Mouse (Mus musculus) embryonic fibroblast, embryonic 13.5 days (primary cell): ENCODE results near the gene Emilin1.

Experiments
- CTCF ChIP-seq: IDR thresholded peaks from 2 replicates; pipeline ENCODE4 v1.5.1; 2011; ENCODE audit warnings: mild to moderate bottlenecking, control low read depth, low read length, moderate library complexity, borderline replicate concordance; ENCODE audit not compliant: insufficient read depth
- POLR2A ChIP-seq: IDR thresholded peaks from 2 replicates; pipeline ENCODE4 v1.6.1; 2011; ENCODE audit warnings: low read depth, mild to moderate bottlenecking, control low read depth, low read length, moderate library complexity

DNA sequence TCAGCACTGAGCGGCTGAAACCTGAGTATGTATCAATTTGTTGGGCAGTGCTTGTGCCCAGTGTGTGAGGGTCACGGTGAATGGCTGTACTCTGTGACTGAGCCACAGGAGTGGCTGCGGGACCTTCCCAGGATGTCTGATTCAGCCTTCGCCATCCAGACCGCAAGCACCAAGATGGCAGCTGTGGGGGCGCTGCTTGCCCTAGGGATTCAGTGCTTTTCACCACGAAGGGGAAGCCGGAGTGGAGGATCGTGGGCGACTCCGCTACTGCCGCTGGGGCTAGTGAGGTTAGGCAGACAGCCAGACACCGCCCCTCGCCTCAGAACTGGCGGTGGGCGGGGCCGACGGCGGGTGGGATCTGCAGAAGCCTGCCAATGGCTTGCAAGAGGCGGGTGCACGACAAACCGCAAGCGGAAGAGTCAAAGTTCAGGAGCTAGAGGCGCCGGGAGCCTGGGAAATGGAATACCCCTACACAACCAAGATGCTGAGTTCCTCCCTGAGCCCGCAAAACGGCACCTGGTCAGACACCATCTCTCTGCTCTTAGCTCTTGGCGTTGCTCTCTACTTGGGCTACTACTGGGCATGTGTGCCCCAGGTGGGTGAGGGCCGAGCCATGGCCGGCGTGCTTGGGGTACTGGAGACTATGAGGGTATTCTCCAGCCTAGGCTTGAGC, 36.6 kb downstream of the Emilin1 start:
- TF ChIP-seq POLR2A (peak; percentile 77), CTCF (no peak)
